Mouse (Mus musculus): Measurements from ENCODE around the gene Rassf7.

The Rassf7 gene

GRCm38 (mm10) chr7:141215101-141215879 is at the start of gene Rassf7:
Gene Rassf7, plus strand, starts transcription at chr7:141215860.
- peak; percentile 96 for DNase-seq

- peak; percentile 60 for DNase-seq
Observed at GRCm38 (mm10) chr7:141167901-141168517, 47.7 kb upstream of the Rassf7 start.

- DNase-seq: peak; percentile 29
Observed at GRCm38 (mm10) chr7:141168518-141168953, 47.1 kb upstream of the Rassf7 start.

- DNase-seq: no peak
Observed at GRCm38 (mm10) chr7:141169300-141169699, 46.4 kb upstream of the Rassf7 start.

GRCm38 (mm10) chr7:141169866-141170265 is 45.8 kb upstream of the Rassf7 start:
- DNase-seq: no peak

DNA sequence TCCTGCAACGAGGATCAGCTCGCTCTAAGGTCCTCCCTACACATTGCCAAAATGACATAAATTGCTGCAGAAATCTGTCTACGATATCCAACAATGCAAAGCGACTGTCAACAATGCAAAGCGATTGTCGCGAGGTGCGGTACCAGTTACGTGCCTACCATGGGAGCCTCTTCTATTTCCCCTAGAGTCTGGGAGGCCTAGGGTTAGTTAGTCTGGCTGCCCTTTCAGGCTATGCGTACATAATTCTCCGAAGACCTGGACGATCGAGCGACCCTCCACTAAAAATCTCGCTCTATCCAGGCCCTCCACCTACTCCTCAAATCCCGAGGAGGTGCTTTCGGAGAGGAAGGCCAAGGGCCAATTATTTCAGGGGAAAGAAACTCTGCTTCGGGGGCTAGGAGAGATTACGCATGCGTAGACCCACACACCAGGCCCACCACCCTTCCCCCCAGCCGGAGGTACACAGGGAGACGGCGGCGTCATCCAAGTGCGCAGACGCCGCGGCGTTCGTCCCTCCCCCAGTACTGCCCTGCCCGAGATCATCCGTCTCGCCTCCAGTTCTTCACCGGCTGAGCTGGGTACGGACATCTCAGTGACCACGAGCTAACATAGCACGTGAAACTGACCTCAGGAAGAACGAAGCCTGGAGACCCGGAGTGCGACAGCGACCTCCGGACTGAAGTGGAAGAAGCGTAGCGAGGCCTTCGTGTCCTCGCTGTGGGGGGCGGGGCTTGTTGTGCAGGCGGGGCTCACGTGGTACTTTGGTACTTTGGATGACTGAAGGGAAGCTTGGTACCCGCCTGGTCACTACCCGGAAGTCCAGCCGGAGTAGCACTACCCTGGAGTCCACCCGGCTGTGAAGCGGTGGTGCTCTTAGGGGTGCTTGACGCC is 43.3 kb upstream of the Rassf7 start, which contains the start of gene Rnh1:
Gene Rnh1 (minus strand): TSS at position 742 of the 891 bp plus-strand sequence.
- DNase-seq: peak; percentile 97

DNA sequence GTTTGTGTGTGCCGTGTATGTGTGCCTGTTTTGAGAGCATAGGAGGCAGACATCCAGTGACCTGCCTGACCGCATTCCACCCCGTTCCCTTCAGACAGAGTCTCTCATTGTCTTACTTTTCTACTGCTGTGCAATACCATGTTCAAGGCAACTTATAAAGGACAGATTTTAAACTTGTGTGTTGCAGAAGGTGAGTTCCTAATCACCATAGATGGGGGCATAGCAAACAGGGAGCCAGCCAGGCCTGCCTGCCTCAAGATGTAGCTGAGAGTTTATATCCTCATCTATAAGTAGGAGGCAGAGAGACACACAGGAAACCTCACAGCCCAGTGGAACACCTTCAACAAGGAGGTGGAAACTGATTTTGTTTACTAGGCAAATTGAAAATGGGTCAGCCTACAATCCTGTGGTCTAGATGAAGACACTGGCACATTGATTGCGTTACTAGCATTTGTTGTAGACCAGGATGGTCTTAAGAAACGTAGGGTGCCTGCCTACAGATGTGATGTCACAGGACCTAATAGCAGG is 42.3 kb upstream of the Rassf7 start:
- DNase-seq: no peak

DNA sequence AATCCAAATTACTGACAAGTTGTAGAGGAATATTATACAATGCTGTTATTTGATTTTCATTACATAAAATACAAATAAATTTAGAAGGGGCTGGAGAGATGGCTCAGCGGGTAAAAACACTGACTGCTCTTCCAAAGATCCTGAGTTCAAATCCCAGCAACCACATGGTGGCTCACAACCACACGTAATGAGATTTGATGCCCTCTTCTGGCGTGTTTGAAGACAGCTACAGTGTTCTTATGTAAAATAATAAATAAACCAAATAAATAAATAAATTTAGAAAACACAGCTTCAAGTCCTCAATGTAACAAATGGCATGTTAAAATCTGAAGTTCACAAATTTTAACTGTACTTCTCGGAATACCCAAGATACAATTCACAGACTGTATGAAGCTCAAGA is 40.6 kb upstream of the Rassf7 start:
- DNase-seq: no peak

DNA sequence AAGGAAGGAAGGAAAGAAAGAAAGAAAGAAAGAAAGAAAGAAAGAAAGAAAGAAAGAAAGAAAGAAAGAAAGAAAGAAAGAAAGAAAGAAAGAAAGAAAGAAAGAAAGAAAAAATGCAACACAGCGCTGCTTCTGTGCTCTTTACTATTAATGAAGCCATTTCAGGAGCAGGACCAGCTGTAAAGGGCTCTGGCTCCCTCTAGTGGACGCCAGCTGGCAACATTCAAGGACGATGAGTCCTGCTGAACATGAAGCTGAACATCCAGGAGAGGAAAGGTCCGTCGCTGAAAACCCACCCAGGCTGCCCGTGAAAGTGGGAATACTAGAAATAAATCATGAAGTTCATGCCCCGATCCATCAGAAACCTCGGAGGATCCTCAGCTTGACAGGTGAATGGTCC is 39.5 kb upstream of the Rassf7 start:
- peak; percentile 90 for DNase-seq

DNA sequence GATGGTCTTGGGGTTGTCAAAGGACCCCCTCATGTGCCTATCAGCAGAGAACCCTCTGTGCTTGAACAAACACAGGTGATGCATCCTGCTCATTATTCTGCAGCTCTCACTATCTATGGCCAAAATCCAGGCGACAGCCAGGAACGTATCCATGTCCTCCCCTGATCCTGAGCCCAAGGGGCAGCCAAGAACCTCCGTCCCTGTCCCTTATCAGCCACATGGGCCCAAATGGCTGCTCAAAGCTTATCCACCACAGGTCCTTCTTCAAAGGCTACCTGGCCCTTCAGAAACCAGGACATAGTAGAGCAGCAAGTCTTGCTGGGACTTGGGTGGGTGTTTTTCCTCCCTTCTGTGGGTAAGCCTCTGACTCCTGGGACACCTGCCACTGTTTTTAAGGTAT is 27.5 kb upstream of the Rassf7 start:
- no peak for DNase-seq

GRCm38 (mm10) chr7:141188733-141189132 is 26.9 kb upstream of the Rassf7 start:
- no peak for DNase-seq

GRCm38 (mm10) chr7:141190220-141190619 is 25.4 kb upstream of the Rassf7 start:
- no peak for DNase-seq

GRCm38 (mm10) chr7:141191036-141191435 is 24.6 kb upstream of the Rassf7 start:
- DNase-seq: no peak

GRCm38 (mm10) chr7:141191796-141192685 is 23.6 kb upstream of the Rassf7 start:
- no peak for DNase-seq

DNA sequence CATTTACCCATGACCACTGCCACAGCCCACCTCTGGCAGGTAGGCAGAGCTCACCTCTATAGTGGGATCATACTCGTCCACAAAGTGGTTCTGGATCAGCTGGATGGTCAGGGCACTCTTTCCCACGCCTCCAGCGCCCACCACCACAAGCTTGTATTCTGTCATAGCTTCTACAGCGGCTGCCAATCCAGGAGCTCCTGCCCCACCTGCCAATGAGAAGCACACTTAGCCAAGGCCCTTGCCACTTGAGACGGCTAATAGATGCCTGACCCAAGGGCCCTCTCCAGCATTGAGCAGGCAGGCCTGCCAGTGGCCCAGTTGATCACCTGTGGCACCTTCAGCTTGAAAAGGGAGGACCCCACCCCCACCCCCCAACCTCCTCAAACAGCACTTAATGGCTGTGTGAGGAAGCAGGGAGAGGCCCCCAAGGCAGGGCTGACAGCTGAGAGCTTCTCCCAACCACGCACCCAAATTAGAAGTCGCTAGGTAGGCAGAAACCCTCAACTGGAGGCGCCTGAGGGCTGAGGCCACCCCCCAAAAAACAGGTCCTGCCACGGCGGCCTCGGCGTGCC is 22.8 kb upstream of the Rassf7 start:
- DNase-seq: peak; percentile 15

GRCm38 (mm10) chr7:141193348-141193856 is 22.3 kb upstream of the Rassf7 start:
- no peak for DNase-seq

DNA sequence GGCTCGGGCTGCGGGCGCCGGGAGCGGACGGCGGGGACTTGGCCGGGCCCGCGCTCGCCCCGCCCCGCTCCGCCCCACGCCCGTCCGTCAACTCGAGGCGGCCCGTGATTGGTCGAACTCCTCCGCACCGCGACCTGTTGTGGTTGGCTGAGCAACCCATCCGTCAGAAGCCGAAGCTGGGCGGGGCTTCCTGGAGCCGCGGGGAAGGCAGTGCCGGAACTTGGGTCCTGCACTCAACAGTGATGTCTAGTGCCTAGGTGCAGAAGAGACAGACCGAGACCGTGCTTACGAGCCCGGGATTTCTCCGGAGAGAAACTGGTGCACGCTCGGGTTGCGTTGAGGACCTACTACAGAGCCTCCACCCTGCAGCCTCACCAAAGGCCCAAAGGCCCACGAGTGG is 21.7 kb upstream of the Rassf7 start, which contains the start of the genes Hras and Lrrc56:
Gene Hras (minus strand): TSS at position 58 of the 400 bp plus-strand sequence.
Gene Lrrc56 (plus strand): TSS at position 210 of the 400 bp plus-strand sequence.
- DNase-seq: peak; percentile 98

DNA sequence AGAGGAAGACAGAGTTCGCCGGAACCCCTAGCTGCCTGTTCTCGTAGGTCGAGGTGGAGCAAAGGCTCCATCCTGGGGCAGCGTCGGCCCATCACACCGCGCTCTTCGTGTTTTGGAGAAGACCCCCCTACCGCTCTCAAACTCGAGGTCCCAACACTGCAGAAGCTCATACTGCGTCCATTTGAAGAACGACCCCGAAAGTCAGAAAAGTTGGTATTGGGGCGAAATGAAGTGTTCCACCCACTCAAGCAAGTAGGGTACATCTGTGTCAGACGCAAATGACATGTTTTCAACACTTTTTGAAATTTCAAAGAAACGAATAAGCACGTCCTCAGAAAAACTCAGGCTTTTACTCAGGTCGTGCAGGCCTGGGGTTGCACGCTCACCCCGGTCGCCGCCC is 21.3 kb upstream of the Rassf7 start:
- no peak for DNase-seq

DNA sequence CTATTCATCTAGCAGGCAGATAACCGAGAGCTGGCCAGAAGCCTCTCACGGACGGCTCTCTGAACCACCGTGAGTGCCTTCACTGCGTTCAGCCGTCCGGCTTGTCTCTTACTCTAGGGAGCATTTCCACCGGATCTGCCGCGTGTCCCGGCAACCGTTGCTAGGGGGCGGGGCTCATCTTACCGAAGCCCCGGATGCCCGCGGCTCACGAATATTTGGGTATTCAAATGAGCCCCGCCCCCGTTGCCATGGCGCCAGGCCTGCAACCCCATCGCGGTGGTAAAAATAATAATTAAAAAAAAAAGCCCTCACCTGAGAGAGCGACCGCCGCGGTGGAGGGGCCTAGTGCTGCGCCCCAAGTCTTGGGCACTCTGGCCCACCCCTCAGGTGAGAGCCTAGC is 20.8 kb upstream of the Rassf7 start:
- peak; percentile 94 for DNase-seq

- DNase-seq: no peak
Observed at GRCm38 (mm10) chr7:141195754-141196153, 19.9 kb upstream of the Rassf7 start.

DNA sequence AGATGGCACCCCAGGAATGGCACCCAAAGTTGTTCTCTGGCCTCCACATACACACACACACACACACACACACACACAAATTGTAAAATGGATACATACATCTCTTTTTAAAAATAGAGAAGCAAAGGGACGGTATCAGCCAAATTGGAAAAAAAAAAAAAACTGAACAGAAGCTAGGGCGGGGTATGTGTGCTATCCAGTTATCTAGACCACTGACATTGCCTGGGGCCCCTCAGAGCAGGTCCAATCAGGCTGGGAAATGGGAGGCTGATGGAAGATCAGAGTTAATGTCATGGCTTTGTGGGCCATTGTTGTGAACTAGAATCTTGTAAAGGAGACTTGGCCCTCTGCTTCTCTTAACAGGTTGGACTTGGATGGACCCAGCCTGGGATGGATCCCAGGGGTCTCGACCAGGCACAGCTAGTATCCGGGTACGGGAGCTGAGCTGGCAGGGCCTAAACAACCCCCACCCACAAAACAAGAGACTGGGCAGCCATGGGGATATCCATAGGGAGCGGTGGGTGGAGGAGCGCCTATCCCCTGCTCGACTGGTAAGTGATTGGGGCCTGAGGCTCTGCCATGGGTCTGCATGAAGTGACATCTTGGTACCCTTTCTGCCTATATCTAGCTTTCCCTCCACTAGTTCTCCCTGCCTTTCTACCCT is 18.9 kb upstream of the Rassf7 start:
- DNase-seq: no peak
